Mouse (Mus musculus) CH12.LX (cell line): Measurements from ENCODE around the gene Nop16. TPM values are rescaled to one million over a fixed set of nuclear protein-coding genes. Genes with fewer than 3 reads are reported as not detected.

ENCODE experiments used
- DNase-seq: peaks from one replicate; pipeline ENCODE4 v3.0.0-alpha.2; 2013; ENCODE audit errors: extremely low read depth
- H3K27ac ChIP-seq: 2 replicates; pipeline ENCODE4 v1.5.1; 2012; ENCODE audit warnings: low read depth, mild to moderate bottlenecking, control low read depth, moderate library complexity; ENCODE audit not compliant: insufficient read depth
- H3K27me3 ChIP-seq: replicated peaks from 2 replicates; pipeline ENCODE3; 2012; ENCODE audit warnings: inconsistent platforms
- H3K36me3 ChIP-seq, 2 experiments: replicated peaks in 1 of 2; 2 replicates each; pipeline versions ENCODE3 to v1.6.1; 2012; ENCODE audit warnings: inconsistent platforms in 1 of 2, low read length in 1 of 2, mild to moderate bottlenecking in 1 of 2, mixed read lengths in 1 of 2, moderate library complexity in 1 of 2; ENCODE audit not compliant: control insufficient read depth in 1 of 2, insufficient read depth in 1 of 2
- H3K4me1 ChIP-seq, 2 experiments: 2 replicates each; pipeline ENCODE4 v1.6.1; 2012; ENCODE audit warnings: inconsistent platforms in 1 of 2, moderate library complexity in 1 of 2; ENCODE audit not compliant: insufficient read depth in 2 of 2, control insufficient read depth in 1 of 2
- H3K4me2 ChIP-seq: 2 replicates; pipeline ENCODE4 v1.6.1; 2012; ENCODE audit warnings: low read depth, mild to moderate bottlenecking, control low read depth; ENCODE audit not compliant: poor library complexity, insufficient read depth, severe bottlenecking
- H3K4me3 ChIP-seq, 3 experiments: fragments of 150-350 bp in 1 of 3; sonication (generic) in 1 of 3; replicated peaks in 1 of 3; 2 replicates each; pipeline versions ENCODE3 to v1.5.1; 2011 to 2012; ENCODE audit warnings: low read depth in 2 of 3, low read length in 2 of 3, mild to moderate bottlenecking in 2 of 3, moderate library complexity in 2 of 3, control low read depth in 1 of 3, improper control_type of control experiment in 1 of 3, inconsistent platforms in 1 of 3, mixed read lengths in 1 of 3; ENCODE audit not compliant: poor library complexity in 1 of 3
- H3K79me2 ChIP-seq: replicated peaks from 2 replicates; pipeline ENCODE4 v1.6.1; 2012; ENCODE audit warnings: mild to moderate bottlenecking, moderate library complexity; ENCODE audit not compliant: control insufficient read depth, poor library complexity, insufficient read depth, severe bottlenecking; ENCODE audit errors: extremely low read depth
- H3K9ac ChIP-seq: 2 replicates; pipeline ENCODE4 v1.6.1; 2012; ENCODE audit warnings: low read depth, mild to moderate bottlenecking, control low read depth, moderate library complexity; ENCODE audit not compliant: insufficient read depth
- H3K9me3 ChIP-seq: replicated peaks from 2 replicates; pipeline ENCODE3; 2012; ENCODE audit warnings: low read length, inconsistent platforms, mixed read lengths
- BHLHE40 ChIP-seq: IDR thresholded peaks from 2 replicates; pipeline ENCODE4 v1.6.1; 2011; ENCODE audit warnings: mild to moderate bottlenecking, low read depth, low read length, improper control_type of control experiment
- CHD1 ChIP-seq: IDR thresholded peaks from 2 replicates; pipeline ENCODE4 v1.6.1; 2012; ENCODE audit warnings: low read depth, low read length, improper control_type of control experiment, inconsistent platforms
- CHD2 ChIP-seq: IDR thresholded peaks from 2 replicates; pipeline ENCODE4 v1.6.1; 2011; ENCODE audit warnings: low read length, improper control_type of control experiment
- CTCF ChIP-seq, 2 experiments: IDR thresholded peaks in 1 of 2; conservative IDR thresholded peaks in 1 of 2; 2 replicates each; pipeline ENCODE4 v1.5.1; 2011 to 2012; ENCODE audit warnings: low read depth in 2 of 2, low read length in 2 of 2, improper control_type of control experiment in 1 of 2, inconsistent platforms in 1 of 2, mild to moderate bottlenecking in 1 of 2, moderate library complexity in 1 of 2
- EP300 ChIP-seq: IDR thresholded peaks from 2 replicates; pipeline ENCODE4 v1.6.1; 2011; ENCODE audit warnings: low read length, improper control_type of control experiment
- ETS1 ChIP-seq: conservative IDR thresholded peaks from 2 replicates; pipeline ENCODE4 v1.6.1; 2012; ENCODE audit warnings: low read depth, mild to moderate bottlenecking, inconsistent platforms, low read length, improper control_type of control experiment, moderate library complexity
- GABPA ChIP-seq: IDR thresholded peaks from 2 replicates; pipeline ENCODE4 v1.6.1; 2012; ENCODE audit warnings: low read depth, low read length, improper control_type of control experiment, inconsistent platforms; ENCODE audit not compliant: insufficient replicate concordance
- JUN ChIP-seq: IDR thresholded peaks from 2 replicates; pipeline ENCODE4 v1.6.1; 2011; ENCODE audit warnings: low read depth, mild to moderate bottlenecking, low read length, improper control_type of control experiment, moderate library complexity; ENCODE audit not compliant: insufficient read depth
- JUND ChIP-seq: conservative IDR thresholded peaks from 2 replicates; pipeline ENCODE4 v1.6.1; 2011; ENCODE audit warnings: low read depth, low read length, improper control_type of control experiment
- KAT2A ChIP-seq: IDR thresholded peaks from 2 replicates; pipeline ENCODE4 v1.6.1; 2012; ENCODE audit warnings: low read length, improper control_type of control experiment, inconsistent platforms; ENCODE audit not compliant: insufficient replicate concordance
- MAFK ChIP-seq: IDR thresholded peaks from 2 replicates; pipeline ENCODE4 v1.6.1; 2011; ENCODE audit warnings: low read length, improper control_type of control experiment; ENCODE audit not compliant: insufficient replicate concordance
- MAX ChIP-seq: IDR thresholded peaks from 2 replicates; pipeline ENCODE4 v1.6.1; 2011; ENCODE audit warnings: low read length, improper control_type of control experiment
- MEF2A ChIP-seq: IDR thresholded peaks from 2 replicates; pipeline ENCODE4 v1.6.1; 2014; ENCODE audit warnings: low read depth, mild to moderate bottlenecking, inconsistent platforms, low read length, improper control_type of control experiment, borderline replicate concordance
- POLR2A ChIP-seq: IDR thresholded peaks from 2 replicates; pipeline ENCODE4 v1.6.1; 2011; ENCODE audit warnings: low read depth, mild to moderate bottlenecking, improper control_type of control experiment, low read length
- POLR2AphosphoS2 ChIP-seq: IDR thresholded peaks from 2 replicates; pipeline ENCODE4 v1.6.1; 2011; ENCODE audit warnings: low read depth, low read length, improper control_type of control experiment
- RCOR1 ChIP-seq: conservative IDR thresholded peaks from 2 replicates; pipeline ENCODE4 v1.6.1; 2012; ENCODE audit warnings: low read depth, mild to moderate bottlenecking, inconsistent platforms, low read length, improper control_type of control experiment
- SIN3A ChIP-seq: IDR thresholded peaks from 2 replicates; pipeline ENCODE4 v1.6.1; 2012; ENCODE audit warnings: low read length, improper control_type of control experiment, inconsistent platforms
- SMC3 ChIP-seq: IDR thresholded peaks from 2 replicates; pipeline ENCODE4 v1.6.1; 2011; ENCODE audit warnings: low read depth, low read length, improper control_type of control experiment
- TBP ChIP-seq: conservative IDR thresholded peaks from 2 replicates; pipeline ENCODE4 v1.6.1; 2011; ENCODE audit warnings: low read depth, low read length, improper control_type of control experiment
- TCF12 ChIP-seq: IDR thresholded peaks from 2 replicates; pipeline ENCODE4 v1.6.1; 2014; ENCODE audit warnings: low read depth, mild to moderate bottlenecking, inconsistent platforms, low read length, improper control_type of control experiment
- UBTF ChIP-seq: IDR thresholded peaks from 2 replicates; pipeline ENCODE4 v1.6.1; 2012; ENCODE audit warnings: low read depth, mild to moderate bottlenecking, inconsistent platforms, low read length, improper control_type of control experiment, moderate library complexity
- USF1 ChIP-seq: IDR thresholded peaks from 2 replicates; pipeline ENCODE4 v1.6.1; 2014; ENCODE audit warnings: low read depth, mild to moderate bottlenecking, inconsistent platforms, low read length, improper control_type of control experiment
- USF2 ChIP-seq: conservative IDR thresholded peaks from 2 replicates; pipeline ENCODE4 v1.6.1; 2011; ENCODE audit warnings: low read depth, low read length, improper control_type of control experiment
- ZC3H11A ChIP-seq: IDR thresholded peaks from 2 replicates; pipeline ENCODE4 v1.6.1; 2012; ENCODE audit warnings: low read depth, mild to moderate bottlenecking, inconsistent platforms, low read length, improper control_type of control experiment
- ZKSCAN1 ChIP-seq: IDR thresholded peaks from 2 replicates; pipeline ENCODE4 v1.6.1; 2012; ENCODE audit warnings: low read depth, inconsistent platforms, low read length, improper control_type of control experiment, borderline replicate concordance
- ZMIZ1 ChIP-seq: IDR thresholded peaks from 2 replicates; pipeline ENCODE4 v1.6.1; 2012; ENCODE audit warnings: low read depth, mild to moderate bottlenecking, inconsistent platforms, low read length, improper control_type of control experiment
- ZNF384 ChIP-seq: IDR thresholded peaks from 2 replicates; pipeline ENCODE4 v1.6.1; 2012; ENCODE audit warnings: low read depth, low read length, improper control_type of control experiment, inconsistent platforms
- dilution Hi-C: fragments of 300-500 bp; cut with MboI; formaldehyde crosslinking; loops from 2 replicates; pipeline ENCODE4 v1.14.3; 2020; ENCODE audit warnings: low sequenced_read_pairs; ENCODE audit not compliant: extremely low pct_unique_long_range_greater_than_20kb, extremely low pct_ligation_motif_present
- in situ Hi-C: fragments of 300-500 bp; cut with MboI; formaldehyde crosslinking; loops from 3 replicates; pipeline ENCODE4 v1.14.3; 2019; ENCODE audit warnings: low sequenced_read_pairs, low pct_ligation_motif_present, low pct_unique_long_range_greater_than_20kb, mixed read lengths
- polyA plus RNA-seq: library from polyadenylated mRNA; unstranded; fragments of >175 nt; gene quantifications from 2 replicates; pipeline ENCODE4 v1.2.1, GENCODE M21; 2012; ENCODE audit warnings: low read depth; ENCODE audit not compliant: insufficient read length
- total RNA-seq, 2 experiments: library from RNA; depleted of rRNA; stranded (reverse); fragments of 300-350 nt in 1 of 2; fragments of >200 nt in 1 of 2; gene quantifications; 2 replicates each; pipeline ENCODE4 v1.2.3; 2012 to 2014

The Nop16 gene
- total and polyA plus RNA-seq, 3 experiments = 100 to 187 (median 127) TPM

DNA sequence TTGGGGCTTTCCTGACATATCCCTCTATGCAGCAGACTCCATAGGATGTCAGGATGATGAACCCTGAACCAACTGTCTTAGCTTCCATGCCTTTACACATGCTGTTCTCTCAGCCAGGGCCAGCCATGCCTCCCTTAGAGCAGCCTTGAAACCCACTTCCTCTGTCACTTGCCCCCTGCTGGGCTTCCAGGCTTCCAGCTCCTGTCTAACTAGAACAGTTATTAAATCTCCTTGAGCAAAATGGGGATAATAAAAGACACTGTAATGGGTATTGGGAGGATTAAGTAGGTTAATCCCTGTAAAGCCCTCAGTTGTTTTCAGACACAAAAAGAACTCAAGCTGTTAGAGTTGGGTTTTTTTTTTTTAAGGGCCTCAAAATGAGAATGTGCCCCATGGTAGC, 13.6 kb upstream of the Nop16 start:
- H3K27me3 ChIP-seq = no peaks in the 10 kb centered on the region
- no peaks in the 10 kb centered on the region for H3K79me2 ChIP-seq
- in situ Hi-C loops = no loop called here
- no peak for DNase-seq
- no peaks in the 10 kb centered on the region for H3K9me3 ChIP-seq
- peaks cover 5 to 36% of the 10 kb centered on the region in 2 experiments for H3K36me3 ChIP-seq
- dilution Hi-C loops = no loop called here
- TF ChIP-seq JUND = no peak
- no peak for TF ChIP-seq RCOR1
- no peak for TF ChIP-seq CHD1
- no peak for TF ChIP-seq EP300
- no peak for TF ChIP-seq ZNF384
- no peak for TF ChIP-seq UBTF
- TF ChIP-seq POLR2AphosphoS2 = no peak
- no peak for TF ChIP-seq ZMIZ1
- no peak for TF ChIP-seq GABPA
- TF ChIP-seq ZC3H11A = no peak
- no peak for TF ChIP-seq ETS1
- no peak for TF ChIP-seq USF2
- TF ChIP-seq ZKSCAN1 = no peak
- TF ChIP-seq USF1 = no peak
- TF ChIP-seq JUN = no peak
- no peak for TF ChIP-seq MAX
- TF ChIP-seq TBP = no peak
- TF ChIP-seq MAFK = no peak
- H3K27ac ChIP-seq = no peak overlapping the region
- no peak overlapping the region for H3K4me3 ChIP-seq
- no peaks in the 10 kb centered on the region for H3K4me1 ChIP-seq
- no peak overlapping the region for H3K4me2 ChIP-seq
- H3K9ac ChIP-seq = no peak overlapping the region

DNA sequence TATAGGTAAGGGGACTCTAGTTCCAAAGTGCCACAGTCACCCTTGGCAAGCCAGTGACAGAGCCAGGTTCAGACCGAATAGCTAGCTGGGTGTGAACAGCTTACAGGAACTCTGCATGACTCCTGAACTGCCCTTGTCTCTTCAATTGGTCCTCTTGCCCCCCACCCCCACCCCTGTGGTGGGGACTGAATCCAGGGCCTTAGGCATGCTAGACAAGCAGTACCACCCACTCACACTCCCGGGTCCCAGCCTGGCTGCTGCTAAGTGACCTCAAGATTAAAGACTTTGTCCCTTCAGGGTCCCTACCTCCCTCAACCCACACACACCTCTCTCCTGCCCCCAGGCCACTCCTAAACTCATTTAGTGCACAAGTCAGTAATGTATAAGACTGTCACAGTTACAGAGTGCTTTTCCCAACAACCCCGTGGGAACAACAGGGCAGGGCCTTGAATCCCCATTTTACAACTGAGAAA, 12.8 kb upstream of the Nop16 start:
- H3K27me3 ChIP-seq = no peaks in the 10 kb centered on the region
- DNase-seq = no peak
- no peaks in the 10 kb centered on the region for H3K4me1 ChIP-seq
- TF ChIP-seq RCOR1 (no peak), SMC3 (no peak), CHD2 (no peak), BHLHE40 (no peak), MEF2A (no peak), EP300 (no peak), KAT2A (no peak), CTCF (conservative IDR thresholded peaks at IDR 0.05 in 1 of 2, IDR thresholded peaks at IDR 0.05 in 1 of 2; ENCODE audit: low read depth in 2 of 2, low read length in 2 of 2) (no peak), TCF12 (no peak), SIN3A (no peak), ZC3H11A (no peak), POLR2A (no peak)
- in situ Hi-C loops (no loop called here), dilution Hi-C loops (no loop called here)
- H3K79me2 ChIP-seq = no peaks in the 10 kb centered on the region
- no peak overlapping the region for H3K4me2 ChIP-seq
- no peak overlapping the region for H3K27ac ChIP-seq
- no peak overlapping the region for H3K9ac ChIP-seq
- no peak overlapping the region for H3K4me3 ChIP-seq
- H3K9me3 ChIP-seq = no peaks in the 10 kb centered on the region
- peaks cover 5 to 44% of the 10 kb centered on the region in 2 experiments for H3K36me3 ChIP-seq
